Mouse (Mus musculus) v-Abl transformed pro-B cells (cell line): ENCODE measurements around the gene Vrk1.

Experiments used
- in situ Hi-C, 2 experiments: fragments of 400-800 bp; cut with MboI; formaldehyde crosslinking; loops; one replicate each; pipeline ENCODE4 v1.15.1; 2025; ENCODE audit not compliant: unreplicated experiment in 2 of 2

The Vrk1 gene

DNA sequence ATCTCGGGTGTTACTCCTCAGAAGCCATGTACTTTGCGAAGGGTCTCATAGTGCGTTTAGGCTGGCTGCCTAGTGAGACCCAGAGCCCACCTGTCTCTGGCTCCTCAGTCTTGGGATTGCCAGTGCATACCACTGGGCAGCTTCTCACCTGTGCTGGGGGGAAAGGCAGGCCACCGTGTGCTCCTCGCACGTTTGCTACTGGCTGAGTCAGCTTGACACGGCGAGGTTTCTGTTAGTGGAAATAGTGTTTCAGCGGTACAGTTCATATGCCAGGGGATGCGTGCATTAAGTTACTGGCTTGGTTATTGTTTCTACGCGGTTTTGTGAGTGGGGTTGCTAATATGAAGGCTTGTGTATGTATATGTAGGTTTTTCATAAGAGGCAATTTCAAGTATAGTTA is 22.3 kb downstream of the Vrk1 start:
- in situ Hi-C loops = no loop called here

DNA sequence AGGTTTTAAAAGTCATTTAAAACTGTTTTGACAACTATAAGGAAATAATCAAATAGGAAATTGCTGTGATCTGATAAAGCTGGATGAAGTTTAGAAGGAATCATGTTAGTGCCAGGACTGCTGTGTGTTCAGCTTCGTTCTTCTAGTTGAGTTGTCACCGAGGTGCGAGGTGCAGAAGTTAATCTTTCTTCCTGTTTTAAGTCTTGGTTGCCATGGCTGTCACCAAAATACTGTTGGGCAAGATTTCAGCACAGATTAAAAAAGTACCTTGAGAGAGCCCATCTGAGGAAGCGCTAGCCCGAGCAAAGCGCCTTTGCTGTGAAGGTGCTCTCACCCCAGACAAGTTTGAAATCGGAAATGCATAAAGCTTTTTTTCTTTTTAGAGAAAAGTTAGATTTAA is 24.2 kb downstream of the Vrk1 start:
- in situ Hi-C loops = no loop called here

GRCm38 (mm10) chr12:106034761-106035160 is 24.7 kb downstream of the Vrk1 start:
- in situ Hi-C loops = no loop called here

DNA sequence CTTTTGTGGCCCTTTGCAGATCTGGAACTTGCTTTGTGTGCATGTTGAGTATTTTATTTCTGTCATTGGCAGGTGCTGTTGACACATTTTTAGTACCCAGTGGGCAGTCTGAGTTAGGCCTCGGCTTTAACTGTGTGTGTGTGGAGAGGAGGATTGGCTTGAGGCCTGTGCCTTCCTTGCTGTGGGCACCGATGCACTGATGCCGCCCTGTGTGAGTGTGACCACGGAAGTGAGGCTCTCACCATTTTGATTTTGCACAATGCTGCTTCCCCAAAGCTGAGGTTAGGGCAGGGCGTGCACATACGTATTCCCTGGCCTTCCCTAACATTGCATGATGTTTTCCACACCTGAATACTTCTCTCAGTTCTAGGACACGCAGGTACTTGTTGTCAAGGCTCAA is 30.2 kb downstream of the Vrk1 start:
- in situ Hi-C loops = no loop called here

DNA sequence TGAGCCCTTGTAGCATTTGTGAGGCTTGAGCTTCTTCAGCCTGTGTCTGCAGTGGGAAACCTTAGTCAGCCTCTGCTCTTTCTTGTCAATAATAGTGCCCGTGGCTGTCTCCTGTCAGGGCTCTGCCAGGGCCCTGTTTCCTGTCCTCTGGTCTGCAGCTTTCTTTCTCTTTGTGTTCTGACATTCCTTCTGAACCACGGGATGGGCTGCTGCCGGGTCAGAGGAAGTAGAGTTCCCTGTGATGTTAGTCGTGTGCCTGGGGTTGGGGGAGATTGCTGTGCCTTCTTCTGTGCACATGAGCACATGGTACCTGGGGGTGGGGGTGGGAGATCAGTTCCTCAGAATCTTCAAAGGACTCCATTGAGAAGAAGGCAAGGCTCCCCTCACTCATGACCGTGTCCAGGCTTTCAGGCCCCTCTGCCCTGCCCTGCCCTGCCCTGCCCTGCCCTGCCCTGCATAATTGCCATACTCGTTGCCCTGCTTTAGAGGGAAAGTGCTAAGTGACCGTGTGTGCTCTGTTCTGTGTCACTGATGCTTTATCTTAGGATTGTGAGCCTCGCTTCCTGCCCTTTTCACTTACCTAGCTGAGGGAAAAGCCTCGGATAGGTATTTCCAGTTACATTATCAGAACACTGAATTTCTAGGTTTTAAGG is 36.2 kb downstream of the Vrk1 start:
- in situ Hi-C loops = no loop called here

DNA sequence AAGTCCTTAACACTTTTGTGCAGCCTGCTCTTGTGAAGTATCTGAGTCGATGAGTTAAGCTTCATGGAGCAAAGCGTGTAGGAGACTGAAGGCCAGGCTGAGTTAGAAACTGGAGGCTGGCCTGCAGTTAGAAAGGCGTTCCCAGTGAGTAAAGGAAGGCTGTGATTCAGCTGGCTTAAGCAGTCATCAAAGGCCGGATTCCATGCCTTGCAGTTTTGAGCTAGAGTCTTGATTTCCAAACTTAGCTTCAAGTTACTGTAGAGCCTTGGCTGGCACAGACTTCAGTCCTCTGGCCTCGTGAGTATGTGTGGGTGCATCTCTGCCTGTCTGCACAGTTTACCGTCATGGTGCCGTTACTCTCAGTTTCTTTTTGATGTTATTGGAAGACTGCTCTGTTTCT is 42.2 kb downstream of the Vrk1 start:
- in situ Hi-C loops = loop anchor here (10.0 kb wide), 2 partner anchors 87 to 207 kb away; no protein-coding TSS in a partner anchor

- in situ Hi-C loops = loop anchor here (5.0 to 10.0 kb wide), 3 partner anchors 91 to 211 kb away; no protein-coding TSS in a partner anchor
Measured at GRCm38 (mm10) chr12:106055799-106056198, 45.8 kb downstream of the Vrk1 start.

DNA sequence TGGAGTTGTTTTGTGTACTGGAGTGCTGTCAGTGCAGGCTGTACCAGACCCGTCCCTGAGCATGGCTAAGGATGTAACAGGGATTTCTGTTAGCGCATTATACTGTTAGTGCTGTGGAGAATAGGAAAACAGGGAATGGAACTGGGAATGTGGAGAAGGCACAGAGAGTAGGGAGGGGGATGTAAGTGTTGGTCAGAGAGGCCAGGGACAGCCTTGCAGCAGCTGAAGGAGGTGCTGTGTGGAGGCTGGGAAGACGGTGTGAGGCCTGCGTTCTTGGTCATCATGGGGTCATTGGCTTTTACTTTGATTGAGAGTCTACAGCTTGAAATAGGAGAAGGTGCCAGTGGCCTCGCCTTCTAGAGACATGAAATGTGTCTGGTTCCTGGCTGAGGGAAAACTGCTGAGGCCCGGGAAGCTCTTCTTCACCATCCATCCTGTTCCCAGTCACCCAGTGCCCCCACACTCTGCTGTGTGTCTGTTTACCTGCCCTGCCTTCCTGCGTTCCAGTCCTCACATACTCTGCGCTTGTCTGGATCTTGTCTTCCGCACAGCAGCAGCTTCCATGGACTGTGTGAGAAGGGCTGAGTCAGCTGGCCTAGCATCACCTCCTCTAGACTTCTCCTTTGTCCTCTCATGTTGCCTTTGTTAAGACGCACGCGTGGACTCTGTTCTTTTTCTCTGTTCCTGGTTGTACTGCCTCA is 50.0 kb downstream of the Vrk1 start:
- in situ Hi-C loops = loop anchor here (5.0 to 10.0 kb wide), 3 partner anchors 95 to 215 kb away; no protein-coding TSS in a partner anchor

DNA sequence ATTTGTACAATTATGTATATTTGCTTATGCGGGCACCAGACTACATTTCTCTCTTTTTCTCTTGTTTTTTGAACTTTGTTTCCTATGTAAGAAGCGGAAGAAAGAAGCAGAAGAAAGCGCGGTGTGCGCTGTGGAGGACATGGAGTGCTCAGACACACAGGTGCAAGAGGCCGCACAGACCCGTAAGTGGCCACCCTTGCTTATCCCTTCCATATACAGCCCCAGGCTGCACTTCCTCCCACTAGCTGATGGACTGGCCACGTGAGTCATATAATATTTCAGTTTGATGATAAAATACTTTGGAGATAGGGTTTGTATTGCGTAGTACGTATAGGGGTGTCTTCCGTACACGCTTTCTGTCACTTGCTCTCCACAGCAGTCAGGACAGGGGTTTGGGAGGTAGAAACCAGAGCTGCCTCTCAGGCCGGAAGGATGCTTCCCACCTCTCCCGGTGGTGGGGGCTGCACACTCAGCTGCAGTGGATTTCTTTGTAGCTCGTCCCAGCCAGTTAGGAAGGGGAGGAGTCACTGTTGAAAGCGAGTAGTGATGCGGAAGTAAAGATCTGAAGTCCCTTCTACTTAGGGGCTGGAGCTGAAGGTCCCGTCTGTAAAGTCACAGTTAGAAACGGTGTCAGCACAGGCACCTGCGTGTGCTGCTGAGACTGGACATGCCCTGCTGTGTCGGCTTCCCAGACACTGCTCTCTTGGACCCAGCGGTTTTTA is 60.6 kb downstream of the Vrk1 start:
- in situ Hi-C loops = no loop called here

DNA sequence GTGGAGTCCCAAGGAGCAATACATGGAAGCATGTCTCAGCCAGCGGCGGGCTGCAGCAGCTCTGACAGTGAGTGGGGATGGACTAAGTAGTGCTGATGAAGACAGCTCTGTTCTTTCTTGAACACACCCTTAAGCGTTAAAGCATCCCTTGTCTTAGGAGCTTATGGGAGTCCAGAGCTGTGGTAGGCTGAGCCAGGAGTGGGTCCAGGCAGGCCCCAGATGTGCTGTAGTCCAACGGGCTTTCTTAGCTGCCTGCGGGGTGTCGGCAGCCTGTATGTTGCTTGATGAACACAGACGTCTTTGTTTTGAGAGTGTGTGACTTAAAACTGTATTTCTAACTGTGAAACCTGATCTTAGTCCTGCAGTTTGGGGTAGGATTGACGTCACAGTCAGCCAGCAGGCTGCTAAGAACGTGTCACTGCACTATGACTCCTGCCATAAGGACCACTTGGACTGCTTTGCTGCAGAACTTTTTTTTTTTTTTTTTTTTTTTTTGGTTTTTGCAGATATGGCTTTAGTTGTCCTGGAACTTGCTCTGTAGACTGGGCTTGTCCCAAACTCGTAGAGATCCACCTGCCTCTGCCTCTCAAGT is 61.6 kb downstream of the Vrk1 start:
- in situ Hi-C loops = no loop called here

DNA sequence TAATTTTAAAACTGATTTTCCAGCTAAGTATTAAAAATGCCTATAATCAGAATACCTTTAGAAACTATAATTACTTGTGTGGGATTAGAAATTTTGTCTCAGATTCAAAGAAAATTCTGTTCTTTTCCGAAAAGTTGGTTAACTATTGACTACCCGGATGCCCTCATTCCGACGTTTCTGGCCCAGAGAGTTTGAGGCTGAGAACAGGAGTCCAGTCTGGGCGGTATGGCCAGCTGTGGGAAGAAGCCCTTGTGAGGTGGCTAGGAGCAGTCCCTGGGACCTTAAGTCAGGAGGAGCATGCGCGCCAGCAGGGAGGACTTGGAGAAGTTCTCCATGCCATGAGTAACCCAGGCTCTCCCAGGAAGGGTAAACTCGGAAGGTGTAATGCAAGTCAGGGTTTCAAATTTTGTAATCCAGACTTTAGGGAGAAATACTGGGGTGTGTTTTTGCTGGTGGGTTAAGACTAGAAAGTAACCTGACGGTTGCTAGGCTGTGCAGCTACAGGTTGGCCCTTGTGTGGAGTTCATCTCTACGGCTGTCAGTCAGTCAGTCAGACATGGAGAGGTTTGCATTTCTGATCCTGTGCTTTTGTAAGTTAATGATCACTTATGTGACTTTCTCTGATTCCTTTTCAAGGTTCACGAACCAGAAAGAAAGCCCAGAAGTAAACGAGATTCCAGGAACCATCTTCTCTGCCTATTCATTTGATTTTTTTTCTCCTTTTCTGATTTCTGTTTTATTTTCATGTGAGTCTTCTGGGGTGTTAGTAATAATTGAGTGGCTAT is 64.5 kb downstream of the Vrk1 start:
- in situ Hi-C loops = no loop called here

DNA sequence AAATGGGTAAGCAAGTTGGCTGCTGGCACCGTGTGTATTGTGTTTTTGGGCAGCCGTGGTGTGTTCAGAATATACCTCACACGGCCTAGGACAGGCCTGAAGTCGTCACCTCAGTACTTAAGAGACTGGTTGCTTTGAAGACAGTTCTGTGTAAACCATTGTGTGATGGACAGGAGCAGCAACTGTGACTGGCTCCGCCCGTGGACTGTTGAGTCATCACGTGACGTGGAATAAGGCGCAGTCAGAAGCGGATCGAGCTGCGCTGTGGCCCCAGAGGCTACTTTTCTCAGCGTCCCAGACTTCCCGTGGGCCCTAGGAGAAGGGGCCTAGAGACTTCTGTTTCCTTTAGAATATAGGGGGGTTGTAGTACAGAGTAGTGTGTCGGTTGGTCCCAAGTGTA is 66.1 kb downstream of the Vrk1 start:
- in situ Hi-C loops = no loop called here

- in situ Hi-C loops = no loop called here
Measured at GRCm38 (mm10) chr12:106080511-106080910, 70.5 kb downstream of the Vrk1 start.

DNA sequence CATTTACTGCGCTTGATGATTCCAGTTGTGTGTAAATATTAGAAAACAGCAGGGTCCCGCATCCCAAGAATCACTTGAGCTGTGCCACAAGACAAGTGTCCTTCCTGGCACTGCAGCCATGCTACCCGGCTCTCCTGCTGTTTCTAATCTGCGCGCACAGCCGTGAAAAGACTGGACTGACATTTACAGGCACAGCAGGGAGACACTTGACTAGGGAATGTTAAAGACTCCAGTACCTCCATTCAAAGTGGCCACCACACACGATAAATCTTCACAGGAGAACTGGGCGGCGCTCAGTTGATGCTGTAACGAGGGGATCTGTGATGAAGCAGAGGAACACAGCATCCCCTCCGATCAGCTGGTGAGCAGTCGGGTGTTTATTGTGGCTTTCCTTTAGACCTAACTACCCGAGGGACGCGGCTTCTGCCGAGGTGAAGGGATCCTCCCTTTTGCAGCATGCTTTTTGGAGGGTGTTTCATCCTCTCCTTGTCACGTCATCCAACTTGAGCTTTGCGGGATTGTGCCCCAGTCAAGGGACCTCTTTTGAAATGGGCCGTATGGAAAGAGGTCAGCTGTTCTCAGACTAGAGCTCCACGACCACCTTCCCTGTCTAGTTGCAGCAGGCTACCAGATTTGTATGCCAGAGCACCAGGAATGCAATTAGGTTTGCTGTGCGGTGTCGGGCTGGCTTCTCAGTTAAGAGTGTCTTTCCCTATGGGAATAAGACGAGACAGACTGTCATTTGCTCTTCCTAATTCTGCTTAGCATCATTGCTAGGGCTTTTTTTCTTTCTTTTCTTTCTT is 71.1 kb downstream of the Vrk1 start:
- in situ Hi-C loops = no loop called here

DNA sequence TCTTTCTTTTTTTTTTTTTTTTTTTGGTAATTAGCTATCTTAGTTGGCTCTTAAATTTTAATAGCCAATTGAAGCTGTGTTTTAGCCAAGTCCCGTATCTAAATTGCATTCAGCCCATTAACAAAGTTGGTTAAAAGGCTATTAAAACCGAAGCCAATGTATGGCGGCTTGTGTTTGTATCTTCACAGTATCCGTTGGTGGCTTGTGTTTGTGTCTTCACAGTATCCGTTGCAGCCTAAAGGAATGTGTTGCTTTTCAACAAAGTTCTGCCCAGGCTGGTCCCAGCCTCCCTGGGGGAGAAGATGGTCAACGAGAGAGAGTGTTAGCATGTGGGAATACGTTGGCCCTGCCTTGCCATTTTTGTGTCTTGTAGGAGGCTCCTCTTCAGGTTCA is 71.7 kb downstream of the Vrk1 start:
- in situ Hi-C loops = no loop called here

- in situ Hi-C loops = no loop called here
Measured at GRCm38 (mm10) chr12:106082191-106082957, 72.3 kb downstream of the Vrk1 start.

DNA sequence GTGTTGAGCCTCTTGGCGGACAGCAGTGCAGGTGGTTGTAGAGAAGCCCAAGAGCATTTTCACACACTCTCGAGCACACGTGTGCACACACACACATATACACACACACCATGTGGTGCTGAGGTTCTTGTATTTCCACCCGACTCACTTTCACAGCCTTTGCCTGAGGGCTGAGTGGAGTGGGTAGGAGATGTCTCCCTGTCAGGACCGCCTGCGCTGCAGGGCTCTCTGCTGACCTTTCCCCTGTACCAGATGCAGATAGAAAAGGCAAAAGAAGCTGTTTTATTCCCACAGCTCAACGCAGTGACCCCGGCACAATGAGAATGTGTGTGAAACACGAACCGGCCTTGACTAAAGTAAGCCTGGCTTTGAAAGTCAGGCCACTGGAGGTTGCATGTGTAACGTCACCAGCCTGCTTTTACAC is 72.9 kb downstream of the Vrk1 start:
- in situ Hi-C loops = no loop called here

DNA sequence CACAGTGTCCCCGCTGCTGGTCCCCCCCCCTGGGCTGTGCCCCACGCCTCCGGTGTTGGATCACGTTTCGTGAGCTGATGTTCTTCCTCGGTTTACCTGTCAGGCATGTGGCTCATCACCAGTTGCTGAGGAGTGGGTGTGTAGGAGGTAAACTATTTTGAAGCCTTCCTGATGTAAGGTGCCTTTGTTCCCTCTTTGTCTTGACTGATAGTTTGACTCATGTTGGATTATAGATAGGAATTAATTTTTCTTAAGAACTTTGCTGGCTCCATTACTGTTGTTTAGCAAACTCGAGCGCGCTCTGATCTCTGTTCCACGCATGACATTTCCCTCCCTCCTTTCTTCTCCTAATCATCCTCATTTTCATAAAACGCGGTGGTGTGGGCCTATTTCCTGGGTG is 74.1 kb downstream of the Vrk1 start:
- in situ Hi-C loops = no loop called here

DNA sequence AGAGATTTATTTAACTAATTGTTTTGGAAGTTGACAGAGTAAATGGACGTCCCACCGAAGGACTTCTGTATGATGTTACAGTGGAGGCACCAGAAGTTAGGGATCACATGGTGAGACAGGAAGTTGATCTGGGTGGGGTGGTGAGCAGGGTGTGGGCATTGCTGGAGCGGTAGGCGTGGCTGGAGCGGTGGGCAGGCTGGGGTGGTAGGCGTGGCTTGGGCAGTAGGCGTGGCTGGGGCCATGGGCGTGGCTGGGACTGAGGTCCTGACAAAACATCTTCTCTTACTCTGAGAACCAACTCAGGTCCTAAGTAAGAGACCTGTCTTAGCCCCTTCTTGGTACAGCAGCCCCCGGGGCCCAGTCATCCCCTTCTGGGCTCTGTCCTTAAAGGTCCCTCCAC is 84.8 kb downstream of the Vrk1 start:
- in situ Hi-C loops = no loop called here
